Mouse (Mus musculus): ENCODE data around the gene Ddr1.

DNA sequence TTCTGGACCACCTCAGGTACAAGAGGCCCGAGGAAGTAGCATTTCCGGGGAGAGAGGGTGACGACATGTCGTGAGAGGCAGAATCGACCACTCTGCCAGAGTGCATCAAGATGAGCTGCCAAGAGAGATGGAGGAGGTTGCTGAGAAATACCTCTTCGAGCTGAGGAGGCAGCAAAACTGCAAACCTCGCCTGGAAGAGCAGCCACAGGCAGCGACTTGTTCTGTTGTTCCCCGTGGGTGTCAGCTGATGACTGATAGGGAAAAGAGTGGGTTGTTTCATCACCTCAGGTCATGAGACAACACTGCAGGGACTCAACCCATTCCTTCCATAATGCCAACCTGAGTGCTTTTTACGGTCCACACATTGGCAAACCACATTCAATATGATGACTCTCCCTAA, 45.3 kb upstream of the Ddr1 start:
- TF ChIP-seq CTCF (IDR thresholded peaks at IDR 0.05; ENCODE audit: low read depth): no peak
- TF ChIP-seq EP300 (IDR thresholded peaks at IDR 0.05; ENCODE audit: low read depth): no peak
